Mouse (Mus musculus): ENCODE data around the gene Zfp985.
"Not testable (repeated sequence)": the region's sequence is repeated elsewhere in the genome, so short reads cannot be mapped to it uniquely, and the experiment has no call there.

The Zfp985 gene

GRCm38 (mm10) chr4:147603806-147604205, 50.7 kb downstream of the Zfp985 start:
- DNase-seq (ENCODE audit: low spot score in 2 of 2) = no peak

DNA sequence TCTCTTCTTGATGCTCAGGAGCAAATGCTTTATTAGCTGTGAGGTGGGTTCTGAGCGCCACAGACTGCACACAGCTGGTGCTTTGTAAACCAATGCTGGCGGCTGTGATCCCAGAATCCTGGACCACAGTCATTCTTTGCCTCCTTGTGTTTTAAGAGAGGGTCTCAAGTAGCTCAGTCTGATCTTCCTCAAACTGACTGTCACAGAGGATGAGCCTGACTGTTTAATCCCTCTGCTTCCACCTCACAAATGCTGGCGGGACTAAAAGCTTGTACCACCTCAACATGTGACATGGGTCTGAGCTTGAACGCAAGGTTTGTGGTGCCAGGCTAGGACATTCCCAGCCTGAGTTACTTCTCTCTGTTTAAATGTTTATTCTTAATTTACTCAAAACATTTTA, 52.4 kb downstream of the Zfp985 start:
- DNase-seq (ENCODE audit: low spot score in 2 of 2) = no peak

DNA sequence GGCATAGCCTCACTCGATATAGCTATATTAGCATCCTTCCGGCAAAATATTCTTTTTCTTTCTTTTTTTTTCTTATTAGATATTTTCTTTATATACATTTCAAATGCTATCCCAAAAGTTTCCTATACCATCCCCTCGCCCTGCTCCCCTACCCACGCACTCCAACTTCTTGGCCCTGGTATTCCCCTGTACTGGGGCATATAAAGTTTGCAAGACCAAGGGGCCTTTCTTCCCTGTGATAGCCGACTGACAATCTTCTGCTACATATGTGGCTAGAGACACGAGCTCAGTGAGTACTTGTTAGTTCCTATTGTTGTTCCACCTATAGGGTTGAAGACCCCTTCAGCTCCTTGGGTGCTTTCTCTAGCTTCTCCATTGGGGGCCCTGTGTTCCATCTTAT, 53.4 kb downstream of the Zfp985 start:
- not testable (repeated sequence) for DNase-seq (ENCODE audit: low spot score in 2 of 2)

DNA sequence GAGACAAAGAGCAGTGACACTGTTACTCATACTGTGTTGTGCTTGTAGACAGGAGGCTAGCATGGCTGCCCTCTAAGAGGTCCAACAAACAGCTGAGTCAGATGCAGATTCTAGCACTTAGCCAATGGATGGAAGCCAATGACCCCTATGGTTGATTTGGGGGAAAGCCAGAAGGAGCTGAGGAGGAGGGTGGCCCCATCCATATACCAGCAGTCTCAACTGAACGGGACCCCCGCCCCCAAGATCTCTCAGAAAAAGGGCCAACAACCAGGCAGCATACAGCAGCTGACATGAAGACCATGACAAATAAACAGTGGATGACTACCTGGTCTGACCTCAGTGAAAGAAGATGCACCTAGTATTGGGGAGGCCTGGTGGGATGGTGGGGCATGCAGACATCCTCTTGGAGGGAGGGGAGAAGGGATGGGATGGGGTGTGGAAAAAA, 80.8 kb downstream of the Zfp985 start:
- not testable (repeated sequence) for DNase-seq (ENCODE audit: low spot score in 2 of 2)
